Mouse (Mus musculus) thymus, postnatal 36 days (tissue): ENCODE results near the gene Clstn3.

Experiments used
- DNase-seq, 2 experiments: peaks; one replicate each; pipeline ENCODE4 v3.0.0; 2022; ENCODE audit warnings: mixed read lengths in 2 of 2

The Clstn3 gene

DNA sequence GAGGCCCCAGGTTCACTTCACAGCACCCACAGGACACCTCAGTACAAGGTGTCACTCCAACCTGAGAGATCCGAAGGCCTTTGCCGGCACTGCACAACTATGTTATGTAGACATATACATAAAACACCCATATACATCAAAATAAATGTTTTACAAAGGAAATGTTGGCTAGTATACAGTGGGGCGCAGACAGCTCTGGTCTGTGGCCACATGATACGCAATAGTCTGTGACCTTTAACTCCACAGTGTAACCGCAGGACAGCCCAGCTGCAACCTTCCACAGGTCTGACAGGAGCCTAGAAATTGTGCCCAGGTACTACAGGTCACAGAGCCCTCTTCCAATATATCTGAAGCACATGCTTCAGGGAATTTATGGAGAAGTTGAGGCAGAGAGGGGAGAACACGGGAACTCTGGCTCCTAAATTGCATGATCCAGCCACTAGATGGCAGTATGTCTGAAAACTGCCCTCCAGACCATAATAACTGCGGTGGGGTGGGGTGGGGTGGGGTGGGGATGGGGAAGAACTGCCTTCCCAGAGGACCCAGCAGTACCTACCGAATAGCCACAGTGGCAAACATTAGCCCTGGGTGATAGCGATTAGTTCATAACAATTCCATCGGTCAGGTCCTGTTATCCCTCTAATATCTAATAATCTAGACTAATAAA lies 16.3 kb downstream of the Clstn3 start:
- DNase-seq = no peak

DNA sequence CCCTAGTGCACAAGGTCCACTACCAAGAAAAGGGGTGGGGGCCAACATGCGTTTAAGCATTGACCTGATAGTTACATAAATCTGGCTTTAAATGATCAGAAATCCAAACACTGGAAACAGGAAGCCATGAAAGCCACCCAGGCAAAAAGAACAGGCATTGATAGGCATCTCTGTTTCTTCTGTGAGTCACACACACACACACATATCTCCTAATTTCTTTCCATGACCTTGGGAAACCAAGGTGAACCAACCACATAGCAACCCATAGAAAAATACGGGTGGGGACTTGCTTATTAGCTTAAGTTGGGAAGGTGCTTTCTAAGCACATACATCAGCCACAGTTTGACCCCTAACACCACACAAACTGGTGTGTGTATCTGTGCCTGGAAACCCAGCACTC lies 17.2 kb downstream of the Clstn3 start:
- DNase-seq = no peak

DNA sequence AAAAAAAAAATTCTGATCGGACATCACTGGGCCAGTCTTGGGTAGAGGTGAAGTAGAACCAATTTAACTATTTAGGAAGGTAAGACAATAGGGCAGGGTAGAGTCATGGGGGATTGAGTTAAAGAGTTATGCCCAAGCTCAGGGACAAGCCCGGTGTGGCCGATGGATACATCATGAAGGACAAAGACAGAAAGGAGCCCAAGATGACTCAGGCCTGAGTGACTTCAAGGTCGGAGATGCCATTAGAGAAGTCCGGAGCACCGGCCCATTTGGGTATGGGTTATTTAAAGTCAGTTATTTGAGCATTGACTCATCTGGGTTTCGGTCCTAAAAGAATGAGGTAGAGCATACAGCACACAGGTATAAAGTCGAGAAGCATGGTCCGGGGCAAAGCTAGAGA lies 18.1 kb downstream of the Clstn3 start:
- DNase-seq = no peak

DNA sequence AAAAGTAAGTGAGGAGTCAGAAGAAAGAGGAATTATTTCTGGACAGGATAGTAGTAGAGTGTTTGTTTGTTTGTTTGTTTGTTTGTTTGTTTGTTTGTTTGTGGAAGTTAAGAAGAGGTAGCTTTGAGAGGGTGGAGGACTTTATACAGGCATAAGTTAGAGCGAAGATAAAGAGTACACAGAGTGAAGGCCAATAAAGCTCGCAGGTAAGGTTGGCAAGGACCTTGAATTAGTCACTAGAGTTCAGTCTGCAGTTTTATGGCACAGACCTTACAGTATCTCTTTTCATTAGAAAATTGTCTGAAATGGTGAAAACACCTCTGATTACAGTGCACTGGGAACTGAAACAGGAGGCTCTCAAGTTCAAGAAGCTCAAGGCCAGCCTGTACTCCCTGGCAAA lies 18.6 kb downstream of the Clstn3 start:
- DNase-seq = no peak

DNA sequence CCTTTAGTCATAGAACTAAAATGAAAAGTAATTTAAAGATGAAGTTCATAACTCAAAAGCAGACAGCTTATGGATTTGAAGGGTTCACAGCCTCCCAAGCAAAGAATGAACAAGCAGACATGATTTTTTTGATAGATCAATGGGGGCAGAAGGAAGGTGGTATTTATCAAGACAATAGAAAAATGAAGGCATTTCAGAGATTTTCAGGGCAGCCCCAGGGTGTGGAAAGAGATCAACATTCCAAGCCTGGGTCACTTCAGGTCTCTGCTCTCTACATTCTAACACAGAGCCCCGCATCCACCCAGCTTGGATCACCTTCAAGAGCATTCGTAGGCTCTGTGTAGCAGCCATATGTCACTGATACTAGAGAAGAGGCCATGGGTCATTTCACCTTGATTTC lies 21.3 kb downstream of the Clstn3 start:
- no peak for DNase-seq

DNA sequence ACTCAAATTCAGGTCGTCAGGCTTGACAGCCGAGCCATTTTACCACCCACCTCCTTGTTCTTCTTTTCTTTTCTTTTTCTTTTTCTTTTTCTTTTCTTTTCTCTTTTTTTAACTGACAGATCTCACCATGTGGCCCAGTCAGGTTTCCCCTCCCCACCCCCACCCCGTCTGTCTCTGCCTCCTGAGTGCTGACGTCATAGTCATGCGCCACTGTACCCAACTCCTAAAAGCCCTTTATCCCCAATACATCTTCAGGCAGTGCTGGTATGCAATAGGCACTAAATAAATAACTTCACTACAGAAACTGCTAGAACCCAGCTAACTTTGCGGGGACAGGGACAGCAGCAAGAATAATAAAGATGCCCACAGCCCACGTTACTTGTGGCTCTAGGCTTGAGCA lies 28.3 kb downstream of the Clstn3 start:
- DNase-seq = no peak

DNA sequence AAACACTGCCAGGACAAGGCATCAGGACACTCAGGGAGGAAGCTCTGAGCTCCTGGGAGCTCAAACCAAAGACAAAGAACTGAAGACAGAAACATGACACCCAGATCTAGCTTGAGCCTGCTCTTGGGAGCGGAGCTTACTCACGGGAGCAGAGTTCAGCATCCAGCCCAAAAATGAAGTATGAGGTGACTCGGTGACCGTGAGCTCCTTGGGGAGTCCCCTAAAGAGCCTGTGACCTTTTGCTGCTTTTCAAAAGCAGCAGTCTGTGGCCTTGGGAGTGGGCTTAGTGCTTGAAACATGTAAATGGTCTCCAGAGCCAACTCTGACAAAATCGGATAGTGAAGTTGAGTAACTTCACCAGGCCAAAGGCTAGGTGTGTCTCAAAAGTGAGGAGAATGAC lies 29.4 kb downstream of the Clstn3 start:
- DNase-seq = no peak

DNA sequence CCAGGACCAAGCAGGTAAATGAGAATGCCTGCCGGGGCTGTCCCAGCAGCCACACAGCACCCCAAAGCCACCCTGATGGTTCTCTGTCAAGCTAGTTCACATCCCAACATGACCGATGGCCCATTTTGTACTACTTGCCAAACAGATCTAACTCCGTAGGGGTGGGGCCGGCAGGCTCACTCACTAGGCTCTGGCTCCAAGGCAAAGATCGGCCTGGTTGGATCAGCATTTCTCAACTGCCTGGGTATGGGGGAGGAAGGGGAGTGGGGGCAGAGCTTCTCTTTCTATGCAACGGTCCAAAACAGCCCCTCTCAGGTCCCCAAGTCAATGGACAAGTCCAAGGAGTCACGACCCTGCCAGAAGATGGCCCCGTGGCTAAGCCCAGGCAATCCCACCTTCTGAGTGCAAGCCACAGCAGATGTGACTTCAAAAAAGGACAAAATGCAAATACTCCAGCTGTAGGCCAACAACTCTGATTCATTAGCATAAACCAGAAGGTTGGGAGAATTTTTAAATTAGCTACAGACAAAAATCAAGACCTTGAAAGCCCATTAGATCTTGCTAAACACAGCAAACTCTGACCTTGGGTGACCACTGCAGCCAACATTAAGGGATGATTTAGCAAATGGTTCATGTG lies 30.8 kb downstream of the Clstn3 start:
- DNase-seq = no peak

DNA sequence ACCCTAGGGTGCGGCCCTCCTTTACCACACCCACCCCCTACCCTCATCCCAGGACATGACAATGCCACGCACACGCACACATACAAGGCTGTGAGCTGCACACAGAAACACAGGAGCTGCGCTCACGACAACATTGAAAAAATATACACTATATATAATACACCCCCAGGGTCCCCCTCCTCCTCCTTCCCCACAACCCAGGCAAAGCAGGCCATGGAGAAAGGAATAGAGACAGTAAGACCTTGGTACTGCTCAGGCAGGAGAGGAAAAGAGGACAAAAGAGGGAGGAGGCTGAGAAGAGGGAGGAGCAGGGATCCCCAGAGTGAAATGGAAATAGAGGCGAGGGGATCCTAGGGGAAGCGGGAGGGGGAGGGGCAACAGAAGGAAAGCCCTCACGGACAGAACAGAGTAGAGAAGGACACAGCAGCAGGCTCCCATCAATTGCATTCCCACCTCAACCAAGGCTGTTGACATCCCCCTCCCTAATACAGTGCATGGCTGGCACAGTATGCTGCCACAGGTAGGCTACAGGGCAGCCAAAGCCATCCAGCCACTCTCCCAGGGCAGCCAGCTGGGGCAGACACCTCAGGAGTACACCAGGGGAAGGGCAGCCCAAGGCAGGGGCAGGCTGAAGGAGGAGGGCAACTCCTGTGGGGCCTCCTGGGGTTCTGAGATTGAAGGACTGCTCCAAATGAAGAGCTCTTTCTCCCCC lies 33.7 kb downstream of the Clstn3 start:
- DNase-seq = no peak

DNA sequence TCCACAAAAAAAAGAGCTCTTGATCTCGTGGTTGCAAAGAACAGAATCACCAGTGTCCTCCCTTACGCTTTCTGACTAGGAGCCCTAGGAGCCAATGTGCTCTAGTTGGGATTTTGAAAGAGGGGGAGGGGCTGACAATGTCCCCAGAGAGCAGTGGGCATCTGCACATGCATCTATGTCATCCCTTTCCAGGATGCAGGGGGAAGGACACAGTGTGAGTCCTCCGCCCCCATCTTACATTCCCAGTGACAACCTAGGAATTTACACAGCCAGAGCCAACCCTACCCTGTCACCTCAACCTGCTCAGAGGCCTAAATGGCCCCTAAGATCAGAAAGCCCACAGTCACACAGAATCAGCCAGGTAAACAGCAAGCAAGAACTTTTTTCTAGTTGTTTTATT lies 34.2 kb downstream of the Clstn3 start:
- no peak for DNase-seq

DNA sequence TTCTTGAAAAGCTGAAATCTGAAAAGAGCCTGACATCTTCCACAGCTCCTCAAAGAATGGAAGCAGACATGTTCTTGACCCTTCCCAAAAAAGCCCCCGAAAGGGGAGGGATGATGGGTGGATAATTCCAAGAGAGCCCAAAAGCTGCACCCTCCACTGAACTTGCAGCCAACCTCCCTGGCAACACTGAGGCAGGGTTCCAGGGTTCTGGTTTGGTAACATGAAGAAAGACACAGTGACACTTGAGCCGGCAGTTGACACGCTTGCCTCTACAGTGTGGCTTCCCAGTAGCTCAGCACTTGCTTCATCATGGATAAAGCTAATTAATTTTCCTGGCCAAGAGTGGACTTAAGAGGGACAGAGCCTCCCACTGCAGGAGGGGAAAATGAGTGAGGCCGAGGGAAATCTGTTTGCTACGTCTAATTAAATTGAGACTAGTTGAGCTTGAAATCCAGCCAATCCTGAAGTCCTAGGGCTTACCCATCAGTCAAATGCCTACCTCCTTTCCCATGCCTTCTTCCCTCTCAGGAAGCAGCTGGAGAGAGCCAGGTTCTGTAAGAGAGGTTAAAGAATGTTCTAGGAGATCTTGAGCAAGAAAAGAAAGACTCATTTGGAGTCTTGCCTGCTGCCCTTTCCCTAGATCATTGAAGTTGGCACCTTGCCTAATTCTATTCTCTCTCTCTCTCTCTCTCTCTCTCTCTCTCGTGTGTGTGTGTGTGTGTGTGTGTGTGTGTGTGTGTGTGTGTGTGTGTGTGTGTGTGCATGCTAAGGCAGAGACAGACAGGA lies 36.6 kb downstream of the Clstn3 start:
- no peak for DNase-seq

DNA sequence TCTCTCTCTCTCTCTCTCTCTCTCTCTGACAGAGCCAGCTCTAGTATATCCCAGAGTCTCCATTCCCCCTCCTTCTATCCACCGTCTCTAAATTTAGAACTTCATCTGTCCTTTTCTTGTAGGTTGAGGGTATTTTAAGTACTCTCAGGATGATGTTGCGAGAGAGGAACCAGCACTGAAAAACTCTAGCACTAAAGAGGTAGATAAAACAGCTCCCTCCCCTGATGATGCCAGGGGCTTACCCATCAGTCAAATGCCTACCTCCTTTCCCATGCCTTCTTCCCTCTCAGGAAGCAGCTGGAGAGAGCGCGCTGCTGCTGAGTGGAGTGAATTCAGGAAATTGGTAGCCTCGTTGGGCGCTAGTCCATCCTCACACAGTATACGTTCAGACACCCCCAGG lies 37.3 kb downstream of the Clstn3 start:
- no peak for DNase-seq

DNA sequence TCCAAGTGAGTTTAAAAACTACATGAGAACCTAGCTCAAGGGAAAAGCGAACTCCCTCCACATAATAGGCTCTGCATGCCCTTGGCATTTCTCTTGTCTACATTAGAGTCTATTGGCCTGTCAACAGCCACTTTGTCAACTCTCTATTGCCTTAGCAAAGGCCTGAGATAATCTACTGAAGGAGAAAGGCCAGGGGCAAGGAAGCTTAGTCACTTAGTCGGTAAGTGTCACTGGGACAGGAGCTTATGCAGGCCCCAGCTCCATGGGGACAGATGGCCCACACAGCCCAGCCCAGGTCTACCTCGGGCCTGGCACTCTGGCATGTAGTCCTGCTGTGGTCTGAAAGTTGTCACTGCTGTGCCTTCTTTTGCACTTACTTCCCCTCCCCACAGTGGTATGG lies 38.0 kb downstream of the Clstn3 start:
- no peak for DNase-seq

DNA sequence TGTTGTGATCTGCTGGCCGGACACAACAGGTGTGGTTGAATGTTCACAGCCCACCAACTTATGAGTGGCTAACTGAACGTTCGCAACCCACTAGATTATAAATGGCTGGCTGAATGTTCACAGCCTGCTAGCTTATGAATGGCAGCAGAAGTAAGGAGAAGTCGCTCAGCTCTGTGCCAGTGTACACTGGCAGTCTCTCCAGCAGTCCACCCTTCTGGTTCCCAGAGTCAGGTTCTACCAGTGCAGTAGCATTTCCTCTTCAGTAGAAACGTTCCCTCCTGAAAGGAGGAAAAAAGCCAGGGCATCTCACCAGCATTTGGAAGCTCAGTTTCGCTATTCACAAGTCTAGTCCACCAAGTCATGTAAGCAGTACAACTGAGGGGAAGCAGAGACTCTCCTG lies 39.1 kb downstream of the Clstn3 start:
- DNase-seq = no peak

DNA sequence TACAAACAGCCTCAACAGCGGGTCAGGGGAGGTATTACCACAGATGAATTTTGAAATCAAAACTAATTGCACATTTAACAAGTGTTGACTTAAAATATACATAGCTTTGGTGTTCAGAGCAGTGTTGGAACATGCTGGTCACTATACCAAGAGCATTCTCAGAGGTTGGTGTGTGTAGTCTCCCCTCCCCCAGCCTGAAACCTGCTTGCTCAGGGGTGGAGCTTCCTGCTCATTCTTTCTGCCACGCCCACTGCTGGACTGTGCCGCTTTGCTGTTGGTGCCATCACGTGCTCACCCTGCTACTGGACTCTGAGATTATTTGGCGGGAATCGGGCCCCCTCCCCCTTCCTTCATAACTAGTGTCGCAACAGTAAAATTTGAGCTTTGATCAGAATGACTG lies 39.6 kb downstream of the Clstn3 start:
- DNase-seq = peak in 1 of 2 experiments; percentile 37

DNA sequence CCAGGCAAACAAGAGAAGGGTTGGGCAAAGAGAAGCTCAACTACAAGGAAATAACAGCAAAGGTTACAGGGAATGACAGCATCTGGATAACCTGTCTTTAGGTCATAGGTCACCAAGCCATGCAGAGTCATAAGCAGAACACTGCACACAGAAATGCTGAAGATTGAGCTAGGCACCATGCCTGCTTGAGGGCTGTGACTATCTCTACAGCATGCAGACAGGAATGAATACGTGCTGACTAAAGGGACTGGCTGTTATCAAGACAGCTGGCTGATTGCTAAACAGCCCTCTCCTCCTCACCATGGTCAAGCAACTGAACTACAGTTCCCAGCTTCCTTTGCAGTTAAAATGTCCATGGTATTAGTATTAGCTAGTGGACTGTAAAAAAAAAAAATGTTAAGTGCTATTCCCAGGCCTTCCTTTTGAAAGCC lies 40.5 kb downstream of the Clstn3 start:
- no peak for DNase-seq

DNA sequence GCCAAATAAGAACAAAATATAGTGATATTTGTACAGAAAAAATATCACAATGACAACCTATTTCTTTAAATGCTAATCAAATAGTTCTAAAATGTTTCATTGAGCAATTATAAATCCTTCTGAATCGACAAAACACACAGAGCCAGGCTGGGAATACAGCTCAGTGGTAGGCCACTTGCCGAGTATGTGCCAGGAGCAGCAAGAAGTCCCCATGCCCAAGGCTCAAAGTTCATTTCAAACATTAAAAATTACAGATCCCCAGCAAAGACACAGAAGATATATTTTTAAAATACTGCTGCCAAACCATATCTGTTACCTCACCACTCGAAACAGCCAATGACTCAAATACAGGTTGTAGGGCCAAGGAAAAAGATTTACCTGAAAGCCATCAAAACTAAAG lies 45.9 kb downstream of the Clstn3 start:
- DNase-seq = no peak

DNA sequence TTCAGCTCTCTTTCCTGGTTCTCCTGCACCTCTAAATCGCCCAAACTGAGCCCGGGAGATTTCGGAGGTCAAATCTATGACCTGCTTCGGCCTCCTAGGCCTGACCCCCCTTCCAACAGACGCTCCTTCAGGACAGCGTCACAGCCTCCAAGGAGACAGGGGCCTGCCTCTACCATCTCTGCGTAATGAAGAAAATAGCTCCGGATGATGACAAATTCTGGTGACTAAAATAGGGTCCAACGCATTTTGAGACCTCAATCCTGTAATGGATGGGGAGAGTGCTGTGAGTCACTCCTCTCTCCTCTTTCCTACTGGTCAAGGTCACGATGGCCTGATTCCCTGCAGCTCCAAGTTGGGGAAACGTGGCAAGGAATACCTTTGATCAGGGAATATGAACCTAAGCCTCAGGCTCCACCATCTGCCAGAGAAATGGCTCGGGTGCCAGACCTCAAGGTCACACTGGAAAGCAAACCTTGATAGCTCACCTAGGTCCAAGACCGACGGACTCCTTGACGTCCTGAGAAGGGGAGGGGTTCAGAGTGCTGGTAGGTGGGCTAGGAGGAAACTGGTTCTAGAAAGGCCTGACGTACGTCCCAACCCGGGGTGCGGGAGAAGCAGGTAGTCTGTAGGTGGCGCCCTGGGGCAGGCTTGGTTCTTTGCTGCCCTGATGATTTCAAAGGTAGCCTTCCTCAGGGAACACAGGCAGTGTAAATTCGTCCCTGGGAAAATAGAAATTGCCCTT lies 49.1 kb downstream of the Clstn3 start:
- DNase-seq = peak; percentile 86 to 89

DNA sequence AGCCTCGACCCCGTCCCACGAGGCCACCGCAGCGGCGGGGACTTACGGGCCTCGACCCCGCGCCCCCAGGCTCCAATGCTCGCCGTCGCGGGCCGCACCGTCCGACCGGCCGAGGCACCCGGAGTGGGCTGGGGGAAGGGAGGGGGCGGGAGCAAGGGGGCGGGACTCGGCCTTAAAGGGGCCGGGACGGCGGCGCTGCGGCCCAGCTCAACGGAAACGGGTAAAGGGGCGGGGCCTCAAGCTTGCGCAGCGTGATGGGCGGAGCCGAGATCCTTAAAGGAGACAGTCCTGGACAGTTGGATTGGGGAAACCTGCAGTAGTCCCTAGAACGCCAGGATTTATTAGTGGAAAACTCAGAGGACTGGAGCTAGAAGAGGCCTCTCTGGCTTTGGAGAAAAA lies 49.7 kb downstream of the Clstn3 start, which contains the start of gene Pex5:
Pex5 (minus strand) TSS at position 141 of the 399 bp plus-strand sequence.
- peak; percentile 94 for DNase-seq

DNA sequence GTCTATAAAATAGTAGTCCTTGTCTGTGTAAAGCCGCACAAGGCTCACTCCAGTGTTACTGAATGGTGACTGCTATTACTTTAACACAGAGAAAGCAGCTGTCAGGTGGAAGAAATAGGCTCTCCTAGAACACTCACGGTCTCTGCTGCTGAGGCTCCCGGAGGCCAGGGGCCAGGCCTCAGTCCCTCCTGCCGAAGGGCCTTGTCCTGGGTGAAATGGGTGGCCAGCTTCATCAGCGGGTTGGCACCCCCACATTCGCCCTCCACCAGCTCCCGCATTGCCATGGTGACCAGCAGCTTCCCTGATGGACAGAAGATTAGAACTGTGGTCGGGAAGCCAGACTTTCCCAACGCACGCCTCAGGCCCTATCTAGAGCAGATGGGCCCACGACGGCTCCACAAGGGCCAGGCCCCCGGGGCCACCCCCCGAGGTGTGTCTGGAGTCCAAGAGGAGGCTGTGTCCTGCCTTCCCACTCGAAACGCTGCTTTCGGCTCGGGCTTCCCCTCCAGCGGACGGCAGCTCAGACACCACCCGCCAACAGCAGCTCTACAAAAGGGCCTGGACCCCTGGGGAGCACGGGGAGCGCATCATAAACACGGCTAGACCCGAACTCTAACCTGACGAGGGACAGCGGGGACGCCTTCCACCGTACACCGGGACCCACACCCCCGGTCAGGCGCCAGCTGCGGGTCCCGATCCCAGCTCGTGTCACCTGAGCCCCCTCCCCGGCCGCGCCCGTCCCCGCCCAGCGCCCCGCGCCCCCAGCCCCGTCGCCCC lies 50.3 kb downstream of the Clstn3 start:
- DNase-seq = no peak

DNA sequence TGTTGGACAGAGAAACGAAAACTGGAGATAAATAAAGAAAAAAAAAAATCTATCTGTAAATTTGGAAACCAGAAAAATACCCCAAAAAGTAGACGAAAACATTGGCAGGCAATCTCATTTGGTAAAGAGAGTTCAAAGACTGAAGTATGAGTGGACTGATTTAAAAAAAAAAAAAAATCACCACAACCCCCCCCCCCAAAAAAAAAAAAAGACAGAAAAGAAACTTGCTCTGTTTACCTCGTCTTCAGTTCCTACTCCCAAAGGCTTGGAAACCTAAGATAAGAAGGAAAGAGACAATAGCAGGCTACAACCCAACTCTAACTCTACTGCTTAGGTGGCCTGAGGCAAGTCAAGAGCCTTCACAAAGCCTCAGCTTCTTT lies 50.8 kb downstream of the Clstn3 start:
- no peak for DNase-seq

DNA sequence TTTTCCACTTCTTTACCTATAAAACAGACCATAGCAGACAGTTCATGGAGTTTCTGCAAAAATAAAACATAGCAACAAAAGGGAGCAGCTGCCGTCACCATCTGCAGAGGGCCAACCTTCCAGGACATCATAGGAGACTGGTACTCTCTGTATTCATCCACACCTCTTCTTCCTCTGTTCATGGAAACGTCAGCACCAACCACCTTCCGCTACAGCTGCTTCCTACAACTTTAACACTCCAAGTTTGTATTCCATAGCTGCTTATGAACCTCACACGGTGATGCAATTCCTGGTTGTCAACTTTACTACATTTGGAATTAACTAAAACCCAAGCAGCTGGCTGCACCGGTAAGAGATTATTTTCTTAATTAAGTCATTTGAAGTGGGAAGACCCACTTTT lies 56.2 kb downstream of the Clstn3 start:
- DNase-seq = no peak
